Mouse (Mus musculus): ENCODE results near the gene Poc1a.

Gene Poc1a

GRCm38 (mm10) chr9:106280808-106281544, at the start of gene Poc1a:
TSS of gene Poc1a (plus strand) at chr9:106281061.
- in situ Hi-C loops (cut with MboI): loop anchor here (5.0 kb wide), 1 partner anchor 141 kb away; no protein-coding TSS in a partner anchor

GRCm38 (mm10) chr9:106231220-106231619, 49.6 kb upstream of the Poc1a start:
- in situ Hi-C loops (cut with MboI): no loop called here

- in situ Hi-C loops (cut with MboI): no loop called here
Measured at GRCm38 (mm10) chr9:106231816-106232215, 49.0 kb upstream of the Poc1a start.

- in situ Hi-C loops (cut with MboI): no loop called here
Measured at GRCm38 (mm10) chr9:106232956-106233355, 47.9 kb upstream of the Poc1a start.

- in situ Hi-C loops (cut with MboI): no loop called here
Measured at GRCm38 (mm10) chr9:106233953-106234352, 46.9 kb upstream of the Poc1a start.

- in situ Hi-C loops (cut with MboI): no loop called here
Measured at GRCm38 (mm10) chr9:106235194-106235830, 45.5 kb upstream of the Poc1a start.

- in situ Hi-C loops (cut with MboI): no loop called here
Measured at GRCm38 (mm10) chr9:106236156-106236817, 44.6 kb upstream of the Poc1a start.

- in situ Hi-C loops (cut with MboI): no loop called here
Measured at GRCm38 (mm10) chr9:106236818-106237211, 44.0 kb upstream of the Poc1a start.

GRCm38 (mm10) chr9:106237401-106237800, 43.5 kb upstream of the Poc1a start:
- in situ Hi-C loops (cut with MboI): no loop called here

- in situ Hi-C loops (cut with MboI): no loop called here
Measured at GRCm38 (mm10) chr9:106237878-106238277, 43.0 kb upstream of the Poc1a start.

GRCm38 (mm10) chr9:106241541-106242164, 39.2 kb upstream of the Poc1a start:
- in situ Hi-C loops (cut with MboI): no loop called here

- in situ Hi-C loops (cut with MboI): no loop called here
Measured at GRCm38 (mm10) chr9:106242813-106243488, 37.9 kb upstream of the Poc1a start.

GRCm38 (mm10) chr9:106249550-106249949, 31.3 kb upstream of the Poc1a start:
- in situ Hi-C loops (cut with MboI): no loop called here

GRCm38 (mm10) chr9:106250245-106250644, 30.6 kb upstream of the Poc1a start:
- in situ Hi-C loops (cut with MboI): no loop called here

- in situ Hi-C loops (cut with MboI): no loop called here
Measured at GRCm38 (mm10) chr9:106251066-106251465, 29.8 kb upstream of the Poc1a start.

- in situ Hi-C loops (cut with MboI): no loop called here
Measured at GRCm38 (mm10) chr9:106254001-106254400, 26.9 kb upstream of the Poc1a start.

GRCm38 (mm10) chr9:106258412-106258811, 22.4 kb upstream of the Poc1a start:
- in situ Hi-C loops (cut with MboI): no loop called here

- in situ Hi-C loops (cut with MboI): no loop called here
Measured at GRCm38 (mm10) chr9:106258990-106259389, 21.9 kb upstream of the Poc1a start.

GRCm38 (mm10) chr9:106261058-106261457, 19.8 kb upstream of the Poc1a start:
- in situ Hi-C loops (cut with MboI): no loop called here

- in situ Hi-C loops (cut with MboI): no loop called here
Measured at GRCm38 (mm10) chr9:106261491-106261890, 19.4 kb upstream of the Poc1a start.

- in situ Hi-C loops (cut with MboI): no loop called here
Measured at GRCm38 (mm10) chr9:106262075-106262474, 18.8 kb upstream of the Poc1a start.
